Mouse (Mus musculus) inflammation-experienced regulatory T-cells, adult 6 months (primary cell): ENCODE results near the gene Fgf13. TPM values are rescaled to one million over a fixed set of nuclear protein-coding genes. Genes with fewer than 3 reads are reported as not detected.

Experiments
- ATAC-seq: one replicate; pipeline ENCODE4 v1.8.0; 2017
- polyA plus RNA-seq, 3 experiments: library from polyadenylated mRNA; unstranded; fragments of 100-300 nt; shearing (Covaris generic); gene quantifications; one replicate each; pipeline ENCODE4 v1.2.1; 2017

Gene Fgf13
- polyA plus RNA-seq: 10 to 100 TPM in 2 of 3 experiments, 1 to 10 TPM in 1; 7.0 to 13.6 (median 13.4) TPM

DNA sequence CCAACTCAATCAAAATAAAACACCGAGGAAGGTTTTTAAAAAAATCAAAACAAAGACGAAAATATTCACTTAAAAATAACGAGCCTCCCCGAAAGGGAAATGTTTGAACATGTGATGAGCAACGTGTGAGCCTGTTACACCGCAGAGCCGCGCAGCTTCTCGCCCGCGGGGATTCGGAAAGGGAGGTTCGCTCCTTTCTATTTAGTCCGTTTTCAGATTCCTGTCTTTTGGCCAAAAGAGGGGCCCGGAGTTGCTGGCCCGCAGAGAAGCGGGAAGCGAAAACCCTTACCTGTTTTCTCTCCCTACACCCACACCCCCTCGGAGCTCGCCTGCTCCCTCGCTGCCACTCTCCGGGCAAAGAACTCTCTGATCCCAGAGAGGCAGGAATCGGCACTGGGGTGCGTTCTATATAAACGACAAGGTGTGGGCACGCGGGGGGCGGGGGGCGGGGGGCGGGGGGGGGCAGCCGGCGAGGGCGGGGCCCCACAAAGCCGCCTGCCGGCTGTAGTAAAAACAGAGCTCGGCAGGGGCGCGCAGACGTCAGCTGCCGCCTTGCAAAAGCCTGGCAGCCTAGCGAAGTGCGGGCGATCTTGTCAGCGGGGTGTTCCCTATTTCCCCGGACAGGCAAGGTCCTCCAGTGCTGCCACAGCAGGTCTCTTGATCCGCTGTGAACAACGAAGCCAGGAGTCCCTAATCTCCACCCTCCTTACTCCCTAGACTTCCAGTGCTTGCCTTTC lies at the start of gene Fgf13:
Fgf13 (minus strand) TSS at position 377 of the 737 bp plus-strand sequence.
- ATAC-seq: peak; percentile 56

DNA sequence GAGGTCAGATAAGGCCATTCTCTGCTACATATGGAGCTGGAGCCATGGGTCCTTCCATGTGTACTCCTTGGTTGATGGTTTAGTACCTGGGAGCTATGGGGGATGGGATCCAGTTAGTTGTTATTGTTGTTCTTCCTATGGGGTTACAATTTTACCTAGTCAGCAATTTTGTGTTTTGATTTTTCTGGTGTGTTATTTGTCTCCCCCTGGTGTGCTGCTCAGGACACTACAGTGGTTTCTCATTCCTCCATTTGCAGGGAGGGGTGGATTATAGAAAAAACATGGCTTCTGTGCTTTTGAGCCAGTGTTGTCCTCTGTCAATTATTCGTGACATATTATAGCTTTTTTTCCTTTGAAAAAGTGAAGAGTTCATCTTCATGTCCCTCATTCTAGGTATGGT lies 38.7 kb upstream of the Fgf13 start:
- peak; percentile 32 for ATAC-seq

DNA sequence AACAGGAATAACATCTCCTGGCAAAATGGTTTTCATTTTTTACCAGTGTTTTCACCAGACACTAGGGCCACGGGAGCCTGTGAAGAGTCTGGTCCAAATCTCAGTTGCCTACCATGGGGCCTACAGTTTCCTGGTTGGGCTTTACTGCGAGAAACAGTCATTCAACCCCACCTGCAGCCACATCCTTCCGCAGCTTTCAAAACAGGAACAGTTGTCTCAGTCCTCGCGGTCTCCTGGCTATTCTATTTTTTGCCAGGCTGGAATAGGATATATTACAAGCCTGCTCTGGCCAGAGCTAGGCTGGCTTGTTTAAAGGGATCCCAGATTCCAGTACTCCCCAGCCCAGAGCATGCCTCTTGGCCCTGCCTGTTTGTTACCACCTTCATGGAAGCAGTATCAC lies 21.2 kb upstream of the Fgf13 start:
- peak; percentile 79 for ATAC-seq

DNA sequence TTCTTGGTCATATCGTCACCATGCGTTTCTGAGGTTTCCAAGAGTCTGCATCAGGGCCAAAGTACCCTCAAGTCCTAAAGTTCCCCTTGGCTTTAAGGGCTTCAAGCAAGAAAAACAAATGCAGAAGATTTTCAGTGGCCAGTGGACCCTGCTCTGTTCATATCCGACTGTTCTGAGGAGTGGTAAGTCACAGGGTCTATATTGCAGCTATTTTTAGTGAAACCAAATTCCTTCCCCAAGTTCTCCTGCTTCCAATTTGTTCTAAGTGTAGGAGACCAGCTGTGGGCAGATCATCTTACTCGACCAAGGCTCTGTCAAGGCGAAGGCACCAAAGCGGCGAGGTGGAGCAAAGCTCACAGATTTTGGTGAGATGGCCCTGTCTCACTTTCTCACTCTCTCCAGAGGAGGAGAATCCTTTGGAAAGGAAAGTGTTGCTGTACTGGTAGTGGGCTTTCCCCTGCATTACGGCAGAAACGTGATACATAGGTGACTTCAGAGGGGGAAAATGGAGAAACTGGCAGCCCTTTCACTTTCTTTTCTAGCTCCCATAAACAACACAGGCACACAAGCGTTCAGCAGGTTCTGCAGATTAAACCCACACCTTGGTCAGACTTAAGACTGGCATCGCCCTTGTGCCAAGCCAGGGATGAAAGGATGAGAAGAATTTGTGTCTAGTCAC lies 17.8 kb upstream of the Fgf13 start:
- ATAC-seq: peak; percentile 48

DNA sequence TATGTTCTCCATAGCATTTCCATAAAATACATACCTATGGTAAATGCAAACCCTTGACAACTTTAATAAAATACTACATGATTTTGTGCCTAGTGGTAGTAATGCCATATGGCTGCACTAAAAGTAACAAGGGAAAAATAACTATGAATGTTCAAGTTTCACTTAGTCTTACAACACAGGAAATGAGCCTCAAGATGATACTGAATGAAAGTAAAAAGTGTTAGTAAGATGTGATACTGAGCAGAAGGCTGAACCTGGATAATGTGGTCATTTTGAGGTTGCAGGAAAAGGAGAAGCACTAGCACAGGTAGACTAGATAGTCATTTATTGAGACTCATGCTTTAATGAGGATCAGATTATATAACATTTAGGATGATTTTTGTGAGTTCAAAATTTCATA lies 16.2 kb upstream of the Fgf13 start:
- ATAC-seq: peak; percentile 44

DNA sequence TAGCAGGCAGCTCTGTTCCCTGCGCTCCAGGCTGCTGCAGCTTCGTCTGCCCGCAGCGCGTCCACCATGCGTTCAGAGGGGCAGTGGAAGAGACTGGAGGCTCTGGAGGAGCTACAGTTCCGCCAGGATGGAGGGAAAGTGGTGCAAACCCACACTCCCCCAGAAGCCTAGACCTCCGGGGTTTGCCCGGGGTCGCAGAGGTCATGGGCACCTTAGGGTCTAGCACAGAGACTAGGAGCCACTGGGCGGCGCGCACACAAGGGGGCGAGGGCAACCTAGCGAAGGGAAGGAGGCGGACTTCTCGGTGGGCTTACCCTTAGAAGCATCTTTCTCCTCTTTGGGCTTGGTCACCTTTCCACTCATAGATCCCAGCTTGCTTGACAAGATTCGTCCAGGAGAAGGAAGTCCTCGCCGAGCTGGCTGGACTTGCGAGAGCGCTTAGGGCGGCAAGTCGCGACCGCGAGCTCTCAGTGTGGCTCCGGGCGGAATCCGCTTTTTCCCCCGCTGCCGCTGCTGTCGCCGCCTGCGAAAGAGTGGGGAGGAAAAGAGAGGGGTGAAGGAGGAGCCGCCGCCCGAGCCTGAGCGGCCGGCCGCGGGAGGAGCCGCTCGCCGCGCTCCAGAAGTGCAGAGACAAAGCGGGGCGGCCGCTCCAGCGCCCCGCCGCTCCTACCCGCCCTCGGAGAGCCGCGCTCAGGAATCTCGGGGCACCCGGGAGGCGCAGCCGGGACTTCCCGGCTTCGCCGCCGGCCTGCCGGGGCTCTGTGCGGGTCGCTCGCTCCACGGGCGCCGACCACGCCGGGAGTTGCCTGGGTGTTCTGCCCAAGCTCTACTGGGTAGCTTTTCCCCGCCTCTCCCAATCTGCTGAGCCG lies 811 bp downstream of the Fgf13 start:
- ATAC-seq: peak; percentile 28

DNA sequence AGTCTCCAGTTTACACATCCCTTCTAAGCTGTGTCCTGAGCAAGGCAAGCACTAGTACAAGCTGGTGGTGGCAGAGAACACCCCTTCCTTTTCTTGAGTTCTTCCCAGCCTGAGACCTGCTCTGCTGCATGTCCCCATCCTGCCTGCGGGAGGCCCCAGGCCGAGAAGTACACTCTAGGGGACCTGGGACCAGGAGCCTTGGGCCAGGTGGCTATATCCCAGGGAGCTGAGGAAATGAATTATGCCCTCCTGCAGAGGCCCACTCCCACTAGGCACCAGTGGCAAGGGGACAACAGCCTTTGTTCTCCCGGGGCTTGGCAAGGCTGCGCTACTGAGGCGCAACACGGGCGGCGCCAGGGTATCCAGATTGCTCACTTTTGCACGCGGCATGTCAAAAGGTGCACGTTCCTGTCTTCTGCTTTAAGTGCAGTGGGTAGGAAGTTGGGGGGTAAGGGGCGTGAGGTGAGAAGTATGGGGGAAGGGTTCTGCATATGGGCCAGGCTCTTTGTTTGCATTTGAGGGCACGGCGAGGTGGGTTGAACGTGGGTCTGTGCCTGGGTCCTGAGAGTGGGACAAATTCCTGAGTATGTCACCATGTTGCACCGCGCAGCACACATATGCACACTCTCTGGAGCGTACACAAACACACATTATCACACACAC lies 1.7 kb downstream of the Fgf13 start:
- peak; percentile 29 for ATAC-seq

DNA sequence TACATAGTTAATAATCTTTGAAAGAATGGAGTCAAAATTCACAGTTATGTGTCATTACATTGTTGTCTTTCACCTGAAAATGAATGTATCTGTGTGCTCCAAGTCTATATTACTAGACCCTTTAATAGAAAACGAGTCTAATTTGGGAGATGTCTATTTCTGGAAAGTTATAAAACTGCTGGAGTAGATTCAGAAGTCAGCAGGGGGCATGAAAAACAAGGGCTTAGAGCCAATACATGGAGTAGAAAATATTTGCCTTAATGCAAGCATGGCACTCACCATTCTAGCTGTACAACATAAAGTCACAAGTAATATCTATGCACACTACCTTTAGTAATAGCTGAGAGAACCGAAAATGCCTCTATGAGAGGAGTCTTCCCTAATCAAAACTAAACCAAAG lies 19.9 kb downstream of the Fgf13 start:
- no peak for ATAC-seq

DNA sequence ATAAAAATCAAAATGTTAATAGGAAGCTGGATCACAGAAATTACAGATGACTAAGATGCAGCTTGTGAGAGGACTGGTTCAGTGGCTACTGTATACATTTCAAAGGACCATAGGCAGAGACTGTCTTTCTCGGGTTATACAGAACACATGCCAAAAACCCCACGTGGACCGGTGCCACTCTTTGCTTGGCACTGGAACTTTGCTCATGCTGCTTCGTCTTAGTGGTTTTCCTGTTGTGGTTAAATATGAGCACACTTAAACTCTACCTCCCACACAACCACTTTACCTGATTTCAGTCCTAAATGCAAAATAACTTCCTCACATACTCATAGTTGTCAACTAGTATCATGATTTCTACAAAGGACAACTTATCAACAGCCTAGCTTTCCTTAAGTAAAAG lies 59.6 kb downstream of the Fgf13 start:
- ATAC-seq: peak; percentile 91

DNA sequence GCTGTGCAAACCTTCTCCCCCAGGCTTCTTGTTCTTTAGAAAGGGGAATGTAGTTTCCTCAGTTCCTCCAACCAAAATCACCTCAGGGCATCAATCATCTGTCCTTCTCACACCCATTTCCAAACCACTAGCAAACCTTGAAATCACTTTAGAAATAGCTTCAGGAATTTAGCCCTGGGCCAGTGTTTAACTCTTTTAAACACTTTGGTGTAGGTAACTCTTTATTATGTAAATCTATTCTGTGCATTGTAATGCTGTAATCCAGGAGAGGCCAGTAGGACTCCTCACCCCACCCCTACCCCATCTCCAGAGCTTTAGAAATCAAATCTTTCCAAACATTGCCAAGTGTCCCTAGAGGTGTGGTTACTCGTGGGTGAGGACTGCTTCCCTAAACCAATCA lies 74.5 kb downstream of the Fgf13 start:
- no peak for ATAC-seq

DNA sequence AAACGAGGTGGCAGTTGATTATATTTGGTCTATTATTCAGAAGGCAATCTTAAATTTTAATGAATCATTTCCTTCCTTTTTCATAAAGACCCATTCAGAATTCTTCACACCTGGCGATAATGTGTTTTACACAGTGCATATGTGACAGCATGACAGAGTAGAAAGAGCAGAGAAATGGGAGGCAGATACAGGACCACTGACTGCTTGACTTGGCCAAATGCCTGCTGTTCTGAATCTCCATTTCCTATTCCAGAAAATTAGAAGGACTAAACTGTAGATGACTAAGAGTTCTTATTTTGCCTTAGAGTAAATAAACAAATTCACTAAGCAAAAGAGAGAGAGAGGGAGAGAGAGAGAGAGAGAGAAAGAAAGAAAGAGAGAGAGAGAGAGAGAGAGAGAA lies 82.4 kb downstream of the Fgf13 start:
- ATAC-seq: no peak

DNA sequence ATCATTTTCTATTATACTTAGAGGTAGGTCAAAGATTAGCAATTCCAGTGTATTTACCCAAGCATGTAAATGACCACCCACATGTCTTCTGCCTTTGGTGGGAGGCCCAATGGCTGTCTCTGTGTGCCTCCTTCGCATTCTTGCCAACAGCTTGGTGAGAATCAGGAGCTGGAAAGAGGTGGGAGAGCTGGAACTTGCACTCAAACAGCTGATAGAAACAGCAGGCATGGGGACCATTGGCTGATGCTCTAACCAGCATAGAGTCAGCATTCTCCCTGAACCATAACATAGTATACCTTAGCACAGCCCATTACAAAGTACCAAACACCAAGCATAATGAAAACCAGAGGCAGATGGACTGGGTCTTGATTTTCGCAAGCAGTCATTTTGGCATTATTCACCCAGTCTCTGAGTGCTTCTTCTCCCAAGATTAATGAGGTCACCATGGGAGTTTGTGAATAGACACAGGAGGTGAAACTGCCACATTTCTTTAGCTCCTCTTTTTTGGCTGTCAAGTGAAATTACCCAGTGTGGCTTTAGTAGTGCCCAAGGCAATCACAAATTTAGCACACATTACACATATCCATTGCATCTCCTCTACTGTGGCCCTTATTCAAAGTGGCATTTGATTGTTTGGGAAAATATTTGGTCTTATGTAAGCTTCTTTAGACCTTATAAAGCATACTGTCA lies 165.1 kb downstream of the Fgf13 start:
- no peak for ATAC-seq

DNA sequence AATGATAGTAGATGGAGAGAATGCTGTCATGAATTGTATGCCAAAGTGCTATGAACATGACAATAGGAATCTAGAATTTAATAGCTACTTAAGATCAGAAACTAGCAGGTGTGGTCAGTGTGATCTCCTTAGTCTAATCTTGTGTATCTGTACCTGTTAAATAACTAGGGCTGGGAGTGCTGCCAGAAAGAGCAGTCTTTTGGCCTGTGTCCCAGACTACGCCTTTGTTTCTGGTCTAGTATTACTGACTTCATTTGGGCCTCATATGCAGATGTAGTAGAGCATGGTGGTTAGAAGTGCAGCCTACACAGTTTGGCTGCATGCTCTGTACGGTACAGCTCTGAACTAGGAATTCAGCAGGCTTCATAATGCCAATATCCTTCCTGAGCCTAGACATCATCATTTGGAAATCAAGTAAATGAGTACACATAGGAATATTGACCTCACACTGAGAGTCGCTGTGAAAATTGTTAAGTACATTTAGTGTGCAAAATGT lies 276.9 kb downstream of the Fgf13 start:
- no peak for ATAC-seq

DNA sequence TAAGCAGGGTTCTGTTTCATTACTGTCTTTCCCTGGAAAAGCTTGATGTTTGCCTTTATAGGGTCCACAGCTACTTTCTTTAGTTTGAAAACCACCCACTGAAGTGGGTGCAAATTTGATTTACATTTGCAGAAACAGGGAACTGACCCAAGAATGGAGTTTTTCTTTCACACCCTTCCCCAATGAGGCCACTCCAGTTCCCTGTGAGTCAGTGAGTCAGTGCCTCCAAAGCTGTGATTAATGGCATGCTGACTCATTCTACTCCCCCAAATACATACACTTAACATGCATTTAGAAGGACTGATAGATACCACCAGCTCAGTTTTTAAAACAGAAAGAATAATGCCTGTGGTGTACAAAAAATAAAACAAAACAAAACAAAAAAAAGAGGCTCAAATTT lies 316.3 kb downstream of the Fgf13 start:
- ATAC-seq: no peak

DNA sequence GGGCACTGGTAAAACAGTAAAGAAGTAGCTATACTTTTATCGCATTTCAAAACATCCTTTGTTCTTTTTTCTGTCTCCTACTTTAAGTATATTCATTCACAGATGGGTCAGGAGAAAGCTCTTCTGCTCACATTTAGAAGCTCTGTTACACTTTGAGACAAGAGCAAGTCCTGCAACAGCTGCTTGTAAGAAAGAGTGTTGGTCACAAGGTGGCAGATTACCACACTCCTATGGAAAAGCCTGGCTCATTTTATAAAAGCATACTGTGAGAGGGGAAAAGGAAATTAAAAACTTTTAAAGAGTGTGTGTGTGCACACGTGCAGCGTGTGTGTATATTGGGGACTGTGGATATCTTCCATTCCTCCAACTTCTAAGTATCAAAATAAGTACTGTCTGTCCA lies 324.1 kb downstream of the Fgf13 start:
- ATAC-seq: no peak

DNA sequence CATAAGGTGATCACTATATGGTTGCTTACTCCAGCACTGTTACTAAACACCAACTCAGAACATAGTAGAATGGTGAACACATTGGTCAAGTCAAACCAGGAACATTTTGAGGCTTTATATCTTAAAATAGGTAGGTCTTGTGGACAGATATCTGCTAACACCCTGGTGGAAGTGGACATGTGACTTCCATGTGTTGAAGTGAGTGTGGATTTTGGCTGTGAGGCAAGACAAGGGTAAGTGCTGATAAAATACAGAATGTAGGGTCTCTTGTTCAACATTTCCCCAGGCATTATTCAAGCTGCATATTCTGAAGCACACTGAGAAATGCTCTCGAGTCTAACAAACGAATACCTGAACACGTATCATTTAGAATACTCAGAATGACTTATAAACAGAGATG lies 324.7 kb downstream of the Fgf13 start:
- ATAC-seq: no peak

DNA sequence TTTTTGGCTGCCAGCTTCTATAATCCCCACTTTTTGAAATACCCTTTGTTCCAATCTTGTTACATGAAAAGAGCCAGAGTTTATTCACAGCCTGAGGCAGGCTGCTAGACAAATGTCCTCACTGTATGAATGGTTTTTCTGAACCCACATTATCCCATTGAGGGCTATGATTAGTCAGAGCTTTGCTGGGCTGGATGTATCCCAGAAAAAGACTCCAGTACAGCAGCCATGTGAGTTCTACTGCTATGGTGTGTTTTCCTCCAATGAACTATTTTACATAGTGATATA lies 326.5 kb downstream of the Fgf13 start:
- no peak for ATAC-seq

DNA sequence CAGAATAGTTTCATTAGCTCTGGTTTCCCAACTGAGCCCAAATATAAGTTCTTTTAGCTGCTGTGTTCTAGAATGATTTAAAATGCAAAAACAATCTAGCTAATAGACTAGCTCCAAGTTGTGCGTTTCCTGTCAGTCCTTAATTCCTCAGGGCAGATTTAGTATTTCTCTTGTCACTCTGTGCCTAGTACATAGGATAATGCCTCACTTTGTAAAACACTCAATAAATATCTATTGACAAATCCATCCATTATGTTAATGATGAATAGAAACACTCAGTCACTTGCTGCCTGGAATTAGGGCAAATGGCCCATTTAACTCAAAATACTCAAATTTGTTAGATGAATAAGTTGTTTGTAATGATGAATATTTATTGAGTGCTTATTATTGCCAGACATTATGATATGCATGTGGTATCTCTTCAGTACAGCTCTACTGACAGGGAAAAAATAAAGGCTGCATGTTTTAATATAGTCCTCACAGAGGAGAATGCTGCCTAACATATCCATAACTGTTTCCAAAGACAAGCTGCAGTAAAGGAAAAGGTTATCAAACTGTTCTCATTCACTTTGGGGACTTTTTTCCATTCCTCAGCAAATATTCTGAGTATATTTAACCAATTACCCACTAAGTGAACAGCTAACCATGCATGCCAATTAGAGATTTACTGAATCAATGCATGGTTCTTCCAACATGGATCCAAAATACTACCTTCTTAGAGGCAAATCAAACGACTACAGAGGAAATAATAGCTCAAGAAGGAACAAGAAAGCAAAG lies 327.0 kb downstream of the Fgf13 start:
- no peak for ATAC-seq

DNA sequence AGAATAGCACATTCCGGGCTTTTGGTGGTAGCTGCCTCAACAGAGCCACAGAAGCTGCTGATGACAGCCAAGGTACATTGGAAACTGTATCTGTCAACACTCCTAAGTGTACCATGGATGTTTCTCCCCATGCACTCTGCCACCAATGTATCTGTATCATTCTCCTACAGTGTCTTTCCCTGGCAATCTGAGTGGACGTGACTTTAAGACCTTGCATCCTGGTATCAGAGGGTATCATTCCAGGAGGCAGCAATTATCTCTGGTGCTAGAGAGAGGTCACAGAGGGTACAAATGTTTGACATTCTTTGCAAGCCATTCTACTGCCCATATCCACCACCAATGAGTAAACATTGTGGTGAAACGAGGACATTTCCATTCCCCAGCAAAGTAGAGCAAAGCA lies 347.2 kb downstream of the Fgf13 start:
- ATAC-seq: no peak

DNA sequence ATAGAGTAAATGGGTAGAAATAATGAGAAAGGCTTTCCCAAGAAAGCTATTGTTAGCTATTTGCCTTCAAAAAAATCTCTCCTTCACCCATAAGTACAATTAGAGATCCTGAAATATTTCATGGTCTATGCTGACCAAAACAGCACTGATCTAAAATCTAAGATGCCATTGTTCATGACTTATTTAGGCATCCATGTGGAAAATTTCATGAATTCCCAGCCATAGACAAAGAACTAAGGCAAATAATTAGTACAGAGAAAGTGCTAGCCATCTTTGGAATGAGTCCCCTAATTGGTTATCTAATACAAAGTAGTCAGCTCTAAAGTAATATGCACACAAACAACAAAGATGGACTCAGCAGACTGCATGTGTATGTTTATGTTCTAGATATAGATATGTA lies 366.7 kb downstream of the Fgf13 start:
- no peak for ATAC-seq

DNA sequence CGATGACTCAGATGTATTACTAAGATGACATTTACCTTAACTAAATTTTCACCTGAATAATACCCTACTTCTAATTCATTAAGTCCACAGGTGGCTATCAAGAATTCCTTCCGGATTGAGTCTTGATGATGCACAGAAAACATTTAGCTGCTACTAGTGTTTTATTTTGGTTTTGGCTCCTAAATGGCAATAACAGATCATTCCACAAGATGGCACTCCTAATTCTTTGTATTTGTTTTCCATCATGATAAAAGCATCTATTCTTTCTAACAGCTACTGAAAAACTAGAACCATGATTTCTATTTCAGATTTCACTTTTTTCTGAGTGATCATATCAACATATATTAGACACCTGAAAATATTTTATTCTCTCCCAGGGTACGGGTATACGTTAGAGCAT lies 373.7 kb downstream of the Fgf13 start:
- no peak for ATAC-seq

DNA sequence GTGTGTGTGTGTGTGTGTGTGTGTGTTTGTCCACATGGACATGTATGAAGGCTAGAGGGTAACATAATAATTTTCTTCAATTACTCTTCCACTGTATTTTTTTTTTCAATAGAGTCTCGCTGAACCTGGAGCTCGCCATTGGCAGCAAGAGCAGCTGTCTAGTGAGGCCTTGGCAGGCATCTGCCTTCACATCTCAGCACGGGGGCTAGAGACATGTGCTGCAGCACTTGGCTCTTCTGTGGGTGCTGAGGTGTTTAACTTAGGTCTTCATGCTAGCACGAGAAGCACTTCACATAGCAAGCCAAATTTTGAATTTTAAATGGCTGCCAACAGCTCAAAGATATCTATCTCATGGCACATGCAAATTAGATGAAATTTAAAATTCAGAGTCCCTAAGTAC lies 380.9 kb downstream of the Fgf13 start:
- no peak for ATAC-seq
